Mouse (Mus musculus): ENCODE results near the gene Gm21637. TPM values are rescaled to one million over a fixed set of nuclear protein-coding genes. Genes with fewer than 3 reads are reported as not detected.
"Not testable (repeated sequence)": the region's sequence is repeated elsewhere in the genome, so short reads cannot be mapped to it uniquely, and the experiment has no call there.

The Gm21637 gene
- polyA plus RNA-seq (2016; fragmentation: Nextera tagmentation; extraction: Ambion mirVana), result not detected in 2 replicates

GRCm38 (mm10) chrX:31961744-31962143 lies at the start of gene Gm21637:
Gene Gm21637, plus strand, starts transcription at chrX:31962044.
- no CpG with 5 or more reads among the region's 1 CpGs for WGBS
- DNase-seq (ENCODE audit: low spot score); H3K9me3 ChIP-seq; H3K4me1 ChIP-seq; H3K4me3 ChIP-seq; H3K27me3 ChIP-seq (replicated peaks; ENCODE audit: low read depth, poor library complexity, severe bottlenecking); H3K36me3 ChIP-seq (replicated peaks); H3K27ac ChIP-seq (replicated peaks): not testable (repeated sequence)

Other genes with a start within 250 kb of the Gm21637 start
- gene Btbd35f25, start 244.9 kb upstream of the Gm21637 start, polyA plus RNA-seq (2016; fragmentation: Nextera tagmentation; extraction: Ambion mirVana), result not detected in 2 replicates
- not detected in 2 replicates for gene Btbd35f22, start 85.8 kb downstream of the Gm21637 start, polyA plus RNA-seq (2016; fragmentation: Nextera tagmentation; extraction: Ambion mirVana)

Data from embryonic facial prominence, embryonic 10.5 days (tissue).